ENCODE assay signal across 15 mouse cellular contexts in the genomic region with DNA sequence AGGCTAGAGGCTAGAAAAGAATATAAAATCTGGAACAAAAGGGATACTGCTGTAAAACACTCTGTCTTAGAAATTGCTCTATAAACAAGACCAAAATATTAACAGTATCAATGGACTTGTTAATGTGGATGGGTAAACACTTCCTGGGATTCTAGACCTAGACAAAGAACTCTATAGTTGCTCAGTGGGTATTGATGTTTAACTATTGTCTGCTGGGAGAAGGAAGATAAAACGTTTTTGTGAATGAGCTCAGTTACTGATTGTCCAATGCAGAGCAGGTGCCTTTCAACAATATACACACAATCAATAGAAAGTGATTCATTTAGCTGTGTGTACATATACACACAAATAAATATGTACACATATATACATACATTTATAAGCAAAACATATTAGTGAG.
"Had no signal": no experiment of that assay in that cellular context is flagged by ENCODE, and none has a peak within 500 bp of the region (broad histone marks: within the 10 kb centered on the region; RNA-seq: fewer than 3 reads in every experiment).

No protein-coding gene starts in this region.

- H3K9me3 ChIP-seq: neural tube, embryonic 13.5 days; stomach, embryonic 15.5 days had no signal

- H3K9ac ChIP-seq: neural tube, embryonic 13.5 days; stomach, embryonic 15.5 days had no signal

- H3K36me3 ChIP-seq: neural tube, embryonic 13.5 days; stomach, embryonic 15.5 days had no signal

- H3K4me1 ChIP-seq: neural tube, embryonic 13.5 days; stomach, embryonic 15.5 days had no signal

- H3K4me2 ChIP-seq: neural tube, embryonic 13.5 days; stomach, embryonic 15.5 days had no signal

- H3K4me3 ChIP-seq: neural tube, embryonic 13.5 days; stomach, embryonic 15.5 days had no signal

- H3K27ac ChIP-seq: neural tube, embryonic 13.5 days; stomach, embryonic 15.5 days; stomach, postnatal 0 days had no signal

- H3K27me3 ChIP-seq: neural tube, embryonic 13.5 days; stomach, embryonic 15.5 days had no signal

- DNase-seq: retina, postnatal 1 day; right cerebral cortex, adult 18-20 months; right cerebral cortex, postnatal 14 days; right cerebral cortex, postnatal 25 days; right cerebral cortex, postnatal 4 days; spleen, adult 18-20 months; thymus, adult 18-20 months; thymus, adult 2 months; thymus, postnatal 14 days; thymus, postnatal 25 days; thymus, postnatal 36 days; thymus, postnatal 4 days had no signal
